Mouse (Mus musculus): ENCODE measurements around the gene H13. TPM values are rescaled to one million over a fixed set of nuclear protein-coding genes. Genes with fewer than 3 reads are reported as not detected.
A peak's percentile ranks its signal among the peaks of the same experiment; 100 is the strongest.

Gene H13
- total RNA-seq, 4 experiments from 2014 or later: 162 to 222 (median 201) TPM

- DNase-seq: no peak
Measured at GRCm38 (mm10) chr2:152704256-152704605, 35.0 kb downstream of the H13 start.

DNA sequence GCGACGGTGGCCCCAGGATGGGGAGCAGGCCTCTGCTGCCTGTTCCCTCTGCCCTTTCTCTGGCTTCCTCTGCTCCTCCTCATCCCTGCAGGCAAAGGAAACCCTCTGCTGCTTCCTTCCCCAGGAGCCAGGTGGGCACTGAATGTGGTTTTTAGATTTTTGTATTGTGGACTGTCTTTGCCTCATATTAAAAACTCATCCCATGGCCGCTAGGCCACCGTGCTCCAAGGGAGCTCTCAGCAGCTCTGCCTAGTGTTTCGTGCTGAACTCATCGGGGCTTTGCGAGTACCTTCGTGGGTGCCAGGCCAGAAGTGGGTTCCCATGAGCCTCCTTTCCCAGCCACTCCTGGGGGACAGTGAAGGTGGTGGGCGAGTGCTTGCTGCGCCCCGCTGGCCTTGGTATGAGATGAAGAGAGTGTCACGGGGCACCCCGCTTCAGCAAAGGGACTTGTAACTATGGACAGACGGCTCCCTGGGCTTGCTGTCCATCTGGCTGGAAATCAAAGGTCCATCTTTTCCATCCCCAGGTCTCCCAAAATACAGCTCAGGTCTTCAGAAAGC lies 35.6 kb downstream of the H13 start:
- DNase-seq: no peak

DNA sequence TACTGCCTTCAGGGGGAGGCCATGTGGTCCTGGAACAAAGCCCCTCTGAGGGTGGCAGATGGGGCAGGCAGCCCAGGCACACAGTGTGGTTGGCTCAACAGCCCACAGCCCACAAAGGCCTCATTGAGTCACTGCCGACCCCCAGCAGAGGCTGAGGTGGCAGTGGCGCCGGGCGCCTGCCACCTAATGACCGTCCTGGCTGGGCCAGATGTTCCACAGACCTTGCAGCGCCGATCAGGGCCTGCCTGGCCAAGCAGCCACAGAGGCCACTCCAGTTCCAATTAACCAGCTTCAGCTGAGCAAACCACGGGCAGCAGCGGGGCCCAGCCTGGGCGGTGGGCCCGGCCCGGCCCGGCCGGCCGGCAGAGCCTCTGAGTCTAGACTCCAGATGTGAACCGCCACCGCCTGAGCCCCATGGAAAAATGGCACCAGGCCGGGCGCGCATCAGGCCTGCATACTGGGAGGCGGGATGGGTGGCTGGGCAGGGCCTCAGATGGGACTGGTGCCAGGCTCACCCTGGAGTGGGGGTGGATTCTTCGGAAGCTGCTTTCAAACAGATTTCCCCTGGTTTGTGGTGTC lies 36.8 kb downstream of the H13 start:
- DNase-seq: no peak

DNA sequence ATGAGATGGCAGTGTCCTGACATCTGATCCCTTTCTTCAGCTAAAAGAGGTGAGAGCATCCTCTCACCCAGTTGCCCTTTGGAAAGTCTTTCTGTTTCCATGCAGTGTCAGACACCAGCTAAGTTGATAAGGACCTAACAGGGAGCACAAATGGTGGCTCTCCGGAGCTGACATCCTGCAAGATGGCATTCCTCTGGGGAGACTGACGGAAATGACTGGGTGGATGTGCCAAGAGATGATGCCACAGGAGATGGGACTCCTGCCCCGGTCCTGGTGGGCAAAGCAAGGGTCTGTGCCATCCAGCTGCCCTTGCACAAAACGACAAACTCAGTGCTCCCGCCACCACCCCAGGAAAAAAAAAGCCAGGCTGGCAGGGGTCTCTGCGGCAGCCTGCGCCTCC lies 37.9 kb downstream of the H13 start:
- DNase-seq: no peak

- peak; percentile 91 for DNase-seq
Measured at GRCm38 (mm10) chr2:152707627-152708026, 38.4 kb downstream of the H13 start.

GRCm38 (mm10) chr2:152709066-152709465 lies 39.8 kb downstream of the H13 start:
- DNase-seq: no peak

DNA sequence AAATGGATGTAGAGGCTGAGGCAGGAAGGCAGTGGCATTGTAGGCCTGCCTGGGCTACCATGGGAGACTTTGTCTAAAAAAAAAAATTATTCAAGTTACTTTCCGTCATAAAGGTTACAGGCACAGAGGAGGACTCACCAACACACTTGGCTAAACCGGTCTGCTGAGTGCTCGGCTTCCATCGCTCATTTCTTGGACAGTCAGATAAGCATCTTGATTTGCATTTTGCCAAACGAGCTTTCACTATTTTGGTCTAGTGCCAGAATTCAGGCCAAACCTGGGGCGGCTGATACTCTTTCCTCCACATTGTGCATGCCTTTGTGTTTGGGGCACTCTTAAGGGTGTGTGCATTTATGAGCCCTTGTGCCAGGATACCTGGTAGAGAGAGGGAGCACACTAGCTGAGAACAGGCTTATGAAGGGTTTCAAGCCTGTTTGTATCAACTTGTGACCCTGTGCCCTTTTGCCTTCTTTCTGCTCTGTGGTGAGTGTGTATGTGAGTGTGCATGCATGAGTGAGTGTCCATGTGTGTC lies 47.0 kb downstream of the H13 start:
- DNase-seq: no peak

GRCm38 (mm10) chr2:152717652-152718051 lies 48.4 kb downstream of the H13 start:
- no peak for DNase-seq

DNA sequence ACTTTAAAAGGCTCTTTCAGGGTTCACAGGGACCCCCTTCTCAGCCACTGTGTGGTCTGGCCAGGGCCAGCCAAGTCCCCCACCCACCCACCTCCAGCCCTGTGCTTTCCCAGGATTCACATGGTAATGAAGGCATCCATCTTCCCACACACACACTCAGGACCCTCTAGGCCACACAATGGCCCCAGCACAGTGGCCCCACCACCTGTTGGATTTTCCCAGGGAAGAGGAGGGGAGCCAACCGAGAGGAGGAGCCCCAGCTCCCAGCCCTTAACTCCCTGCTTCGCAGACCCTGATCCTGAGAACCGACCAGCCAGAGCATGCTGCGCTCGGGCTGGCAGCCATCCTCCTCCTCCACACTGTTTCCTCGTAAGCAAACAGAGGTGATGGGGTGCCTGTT lies 48.8 kb downstream of the H13 start:
- no peak for DNase-seq

GRCm38 (mm10) chr2:152723651-152724331 lies 54.5 kb downstream of the H13 start:
- DNase-seq: no peak

DNA sequence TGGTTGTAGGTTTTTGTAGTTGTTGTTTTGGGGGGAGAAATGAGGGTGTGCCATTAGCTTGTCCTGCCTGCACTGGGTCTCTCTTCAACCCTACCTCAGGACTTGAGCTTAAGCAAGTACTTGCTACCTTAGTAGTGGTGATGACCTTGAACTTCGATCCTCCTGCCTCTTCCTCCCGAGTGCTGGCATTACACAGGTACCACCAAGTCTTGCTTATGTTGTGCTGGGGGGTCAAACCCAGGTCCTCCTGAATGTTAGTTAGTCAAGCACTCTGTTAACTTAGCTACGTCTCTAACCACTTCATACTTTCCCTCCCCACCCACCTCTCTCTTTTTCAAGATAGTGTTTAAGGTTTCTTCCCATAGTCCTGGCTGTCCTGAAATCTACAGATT lies 55.1 kb downstream of the H13 start:
- DNase-seq: no peak

GRCm38 (mm10) chr2:152725178-152725750 lies 56.0 kb downstream of the H13 start:
- no peak for DNase-seq

- DNase-seq: no peak
Measured at GRCm38 (mm10) chr2:152726213-152726612, 57.0 kb downstream of the H13 start.

DNA sequence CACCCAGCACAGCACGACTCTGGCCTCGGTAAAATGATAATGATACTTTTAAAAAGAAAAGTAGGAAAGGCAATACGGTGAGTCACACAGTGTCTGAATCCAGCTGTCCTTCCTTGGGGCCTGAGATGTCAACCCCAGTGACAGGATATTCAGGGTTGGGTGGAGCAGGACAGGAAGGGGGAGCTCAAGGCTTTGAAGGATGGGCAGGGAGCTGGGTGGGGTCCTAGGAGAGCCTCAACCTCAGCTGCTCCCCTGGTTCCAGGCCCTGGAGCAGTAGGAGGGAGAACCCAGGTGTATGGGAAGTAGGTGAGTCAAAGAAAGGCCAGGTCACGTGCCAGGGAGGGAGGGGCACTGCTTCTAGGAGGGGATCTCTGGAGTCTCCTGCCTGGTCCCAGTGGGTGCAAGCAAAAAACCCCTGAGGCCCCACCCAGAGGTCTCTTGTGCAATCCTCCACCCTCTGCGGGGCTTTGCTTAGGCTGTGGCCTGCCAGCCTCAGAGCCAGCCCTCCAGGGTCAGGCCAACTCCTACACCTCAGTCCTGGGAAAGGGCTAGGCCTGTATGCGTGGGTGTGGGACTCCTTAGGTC lies 57.6 kb downstream of the H13 start:
- DNase-seq: no peak

GRCm38 (mm10) chr2:152727795-152728510 lies 58.7 kb downstream of the H13 start:
- no peak for DNase-seq

DNA sequence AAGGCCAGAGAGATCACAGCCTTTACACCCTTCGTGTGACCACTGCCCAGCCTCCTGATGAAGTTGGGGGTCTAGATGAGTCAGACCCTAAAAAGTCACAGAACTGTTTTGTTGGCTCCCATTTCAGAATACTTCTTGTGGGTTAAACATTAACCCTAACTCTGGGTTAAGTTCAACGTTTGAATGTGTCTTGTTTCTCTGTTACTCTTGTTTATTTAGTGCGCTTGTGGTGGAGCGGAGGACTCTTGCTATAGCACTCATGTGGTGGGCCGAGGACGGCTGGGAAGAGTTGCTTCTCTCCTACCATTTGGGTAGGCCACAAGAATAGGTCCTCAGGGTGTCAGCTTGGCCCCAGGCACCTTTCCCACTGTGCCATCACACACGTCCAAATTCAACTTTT lies 59.3 kb downstream of the H13 start:
- no peak for DNase-seq

- DNase-seq: no peak
Measured at GRCm38 (mm10) chr2:152729013-152729635, 59.9 kb downstream of the H13 start.

GRCm38 (mm10) chr2:152729636-152730020 lies 60.4 kb downstream of the H13 start:
- DNase-seq: peak; percentile 65

DNA sequence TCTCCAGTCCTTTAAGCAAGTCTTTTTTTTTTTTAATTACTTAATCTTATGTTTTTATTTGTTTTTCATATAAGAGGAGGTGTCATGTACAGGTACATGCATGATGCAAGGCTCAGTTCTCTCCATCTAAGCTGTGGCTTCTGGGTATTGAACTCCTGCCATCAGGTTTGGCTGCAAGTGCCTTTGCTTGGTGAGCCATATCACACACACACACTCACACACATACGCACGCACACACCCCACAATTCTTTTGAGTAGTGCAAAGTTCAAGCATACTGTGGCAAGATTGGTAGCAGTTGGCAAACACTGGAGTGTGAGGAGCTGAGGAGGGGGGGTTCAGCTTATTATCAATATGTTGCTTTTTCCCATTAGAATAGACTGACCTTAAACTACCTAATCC lies 63.9 kb downstream of the H13 start:
- no peak for DNase-seq

DNA sequence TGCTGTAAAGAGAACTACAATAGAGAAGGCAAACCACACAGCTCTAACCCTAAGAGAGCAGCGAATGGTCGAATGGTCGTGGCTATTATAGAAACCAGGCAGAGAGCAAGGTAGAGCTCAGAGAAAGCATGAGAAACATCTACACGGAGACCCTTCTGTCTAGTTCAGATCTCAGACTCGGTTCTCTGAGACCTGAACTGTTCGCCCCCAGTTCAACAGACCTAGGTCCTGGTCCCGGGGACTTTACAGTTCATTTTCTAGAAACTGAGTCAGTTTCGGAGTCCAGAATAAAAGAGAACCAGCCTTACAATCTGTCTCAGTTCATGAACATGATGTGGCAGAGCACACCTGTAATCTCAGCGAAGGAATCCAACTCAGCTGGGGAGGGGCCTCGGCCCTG lies 65.2 kb downstream of the H13 start:
- DNase-seq: no peak

GRCm38 (mm10) chr2:152734984-152735383 lies 65.7 kb downstream of the H13 start:
- peak; percentile 96 for DNase-seq

DNA sequence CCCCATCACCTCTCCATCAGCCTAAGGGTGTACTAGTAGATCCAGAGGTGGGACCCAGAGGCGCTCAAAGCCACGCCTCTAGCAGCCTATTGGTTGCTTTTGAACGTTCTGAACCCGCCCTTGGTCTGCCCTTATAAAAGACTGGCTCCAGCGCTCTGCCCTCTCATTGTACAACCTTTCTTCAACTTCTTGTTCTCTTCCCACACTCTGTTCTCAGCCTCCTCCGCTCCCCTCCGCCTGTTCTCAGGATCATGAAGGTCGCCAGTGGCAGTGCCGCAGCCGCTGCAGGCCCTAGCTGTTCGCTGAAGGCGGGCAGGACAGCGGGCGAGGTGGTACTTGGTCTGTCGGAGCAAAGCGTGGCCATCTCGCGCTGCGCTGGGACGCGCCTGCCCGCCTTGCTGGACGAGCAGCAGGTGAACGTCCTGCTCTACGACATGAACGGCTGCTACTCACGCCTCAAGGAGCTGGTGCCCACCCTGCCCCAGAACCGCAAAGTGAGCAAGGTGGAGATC lies 66.9 kb downstream of the H13 start, which contains the start of gene Id1:
Id1 (plus strand) TSS at position 162 of the 512 bp plus-strand sequence.
- DNase-seq: peak; percentile 89

Measured in adrenal gland, adult 8-10 months (tissue).